Mouse (Mus musculus) C2C12 (cell line): ENCODE data around the gene Gprasp2.
"Not testable (repeated sequence)": the region's sequence is repeated elsewhere in the genome, so short reads cannot be mapped to it uniquely, and the experiment has no call there.

ENCODE experiments used
- CTCF ChIP-seq: IDR thresholded peaks from one replicate; pipeline ENCODE4 v1.5.1; 2011; ENCODE audit not compliant: control insufficient read depth, insufficient read depth, insufficient read length
- MAX ChIP-seq: IDR thresholded peaks from one replicate; pipeline ENCODE4 v1.6.1; 2011; ENCODE audit warnings: mild to moderate bottlenecking, control low read depth
- USF1 ChIP-seq: IDR thresholded peaks from one replicate; pipeline ENCODE4 v1.6.1; 2011; ENCODE audit warnings: low read depth, mild to moderate bottlenecking, control low read depth, moderate library complexity

DNA sequence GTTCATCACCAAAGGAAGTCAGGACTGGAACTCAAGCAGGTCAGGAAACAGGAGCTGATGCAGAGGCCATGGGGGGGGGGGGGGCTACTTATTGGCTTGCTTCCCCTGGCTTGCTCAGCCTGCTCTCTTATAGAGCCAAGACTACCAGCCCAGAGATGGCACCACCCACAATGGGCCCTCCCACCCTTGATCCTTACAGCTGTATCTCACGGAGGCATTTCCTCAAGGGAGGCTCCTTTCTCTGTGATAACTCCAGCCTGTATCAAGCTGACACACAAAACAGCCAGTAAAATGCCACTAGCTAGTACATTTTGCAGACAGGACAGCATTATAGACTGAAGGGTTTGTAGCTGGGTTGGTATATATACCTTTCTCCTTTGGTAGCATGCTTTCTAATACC is 2.9 kb upstream of the Gprasp2 start:
- TF ChIP-seq CTCF, USF1, MAX: not testable (repeated sequence)
